Mouse (Mus musculus) heart, embryonic 10.5 days (tissue): ENCODE results near the gene Btbd3. TPM values are rescaled to one million over a fixed set of nuclear protein-coding genes. Genes with fewer than 3 reads are reported as not detected.

ENCODE experiments used
- DNase-seq: peaks from one replicate; pipeline ENCODE4 v3.0.0-alpha.2; 2017; ENCODE audit warnings: low spot score
- H3K27ac ChIP-seq: fragments of 300-500 bp; sonication (generic); 2 replicates; pipeline ENCODE4 v1.5.1; 2016; ENCODE audit warnings: mild to moderate bottlenecking
- H3K27me3 ChIP-seq: fragments of 300-500 bp; sonication (generic); 2 replicates; pipeline ENCODE4 v1.6.1; 2016; ENCODE audit warnings: mild to moderate bottlenecking; ENCODE audit not compliant: poor library complexity, insufficient read depth, severe bottlenecking
- H3K36me3 ChIP-seq: fragments of 300-500 bp; sonication (generic); 2 replicates; pipeline ENCODE4 v1.6.1; 2016; ENCODE audit warnings: mild to moderate bottlenecking, moderate library complexity
- H3K4me1 ChIP-seq: fragments of 300-500 bp; sonication (generic); 2 replicates; pipeline ENCODE4 v1.6.1; 2016; ENCODE audit warnings: mild to moderate bottlenecking
- H3K4me3 ChIP-seq: fragments of 300-500 bp; sonication (generic); 2 replicates; pipeline ENCODE4 v1.5.1; 2016; ENCODE audit warnings: mild to moderate bottlenecking, moderate library complexity
- H3K9me3 ChIP-seq: fragments of 300-500 bp; sonication (generic); 2 replicates; pipeline ENCODE4 v1.6.1; 2016; ENCODE audit warnings: mild to moderate bottlenecking, moderate library complexity
- WGBS: fragments of 180-500 bp; shearing (Covaris S2); methylation state at CpG from one replicate; pipeline ENCODE4 v1.1.7; 2016; 5-methylcytosine and 5-hydroxymethylcytosine counted together
- polyA plus RNA-seq: library from polyadenylated mRNA; unstranded; fragments of >200 nt; fragmentation: Nextera tagmentation; extraction: Ambion mirVana; gene quantifications from 2 replicates; pipeline ENCODE4 v1.2.1, GENCODE M21; 2016

The Btbd3 gene
- polyA plus RNA-seq, 1 experiment from 2014 or later: 7.6 TPM

GRCm38 (mm10) chr2:138531992-138532391 is 275.6 kb downstream of the Btbd3 start:
- H3K4me3 ChIP-seq: no peak overlapping the region
- 77% methylated on average over 4 of the region's 4 CpGs for WGBS
- H3K4me1 ChIP-seq: no peaks in the 10 kb centered on the region
- H3K27me3 ChIP-seq: no peaks in the 10 kb centered on the region
- H3K27ac ChIP-seq: no peak overlapping the region
- no peaks in the 10 kb centered on the region for H3K36me3 ChIP-seq
- DNase-seq: no peak
- H3K9me3 ChIP-seq: no peaks in the 10 kb centered on the region

- no peaks in the 10 kb centered on the region for H3K27me3 ChIP-seq
- H3K36me3 ChIP-seq: no peaks in the 10 kb centered on the region
- no peak overlapping the region for H3K4me3 ChIP-seq
- no peaks in the 10 kb centered on the region for H3K4me1 ChIP-seq
- H3K27ac ChIP-seq: no peak overlapping the region
- no peak for DNase-seq
- 81% methylated on average over 3 of the region's 3 CpGs for WGBS
- H3K9me3 ChIP-seq: no peaks in the 10 kb centered on the region
These were observed 283.3 kb downstream of the Btbd3 start for GRCm38 (mm10) chr2:138539655-138540054.

DNA sequence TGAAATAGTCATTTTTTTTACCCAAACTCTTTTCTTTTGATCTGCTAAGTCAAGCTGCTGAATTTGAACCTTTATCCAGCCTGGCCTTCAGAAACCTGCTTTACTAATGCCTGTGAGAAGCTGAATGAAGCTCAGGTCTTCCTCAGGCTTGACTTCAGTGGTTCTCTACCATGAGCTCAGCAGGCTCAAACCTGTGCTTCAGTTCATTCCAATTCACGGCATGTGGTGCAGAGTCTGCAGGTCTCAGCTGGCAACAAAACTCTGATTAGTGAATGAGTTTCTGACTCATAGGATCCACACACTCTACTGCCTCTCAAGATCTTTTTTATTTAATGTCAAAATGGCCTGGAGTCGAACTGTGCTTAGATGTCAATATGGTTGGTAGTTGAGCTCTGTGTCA is 292.6 kb downstream of the Btbd3 start:
- H3K4me1 ChIP-seq: no peaks in the 10 kb centered on the region
- no peak overlapping the region for H3K27ac ChIP-seq
- no peaks in the 10 kb centered on the region for H3K9me3 ChIP-seq
- no peaks in the 10 kb centered on the region for H3K36me3 ChIP-seq
- no peak overlapping the region for H3K4me3 ChIP-seq
- no peak for DNase-seq
- H3K27me3 ChIP-seq: no peaks in the 10 kb centered on the region
- 73% methylated on average over 2 of the region's 2 CpGs for WGBS

GRCm38 (mm10) chr2:138551516-138551915 is 295.2 kb downstream of the Btbd3 start:
- Histone ChIP-seq H3K4me1 (no peaks in the 10 kb centered on the region), H3K4me3 (no peak overlapping the region), H3K27ac (no peak overlapping the region), H3K27me3 (no peaks in the 10 kb centered on the region), H3K36me3 (no peaks in the 10 kb centered on the region), H3K9me3 (no peaks in the 10 kb centered on the region)
- no peak for DNase-seq
- 83% methylated on average over 5 of the region's 5 CpGs for WGBS

GRCm38 (mm10) chr2:138555106-138555862 is 298.9 kb downstream of the Btbd3 start:
- Histone ChIP-seq H3K36me3 (no peaks in the 10 kb centered on the region), H3K27ac (no peak overlapping the region), H3K9me3 (no peaks in the 10 kb centered on the region), H3K4me1 (no peaks in the 10 kb centered on the region), H3K4me3 (no peak overlapping the region), H3K27me3 (no peaks in the 10 kb centered on the region)
- no peak for DNase-seq
- WGBS: 85% methylated on average over 11 of the region's 11 CpGs

DNA sequence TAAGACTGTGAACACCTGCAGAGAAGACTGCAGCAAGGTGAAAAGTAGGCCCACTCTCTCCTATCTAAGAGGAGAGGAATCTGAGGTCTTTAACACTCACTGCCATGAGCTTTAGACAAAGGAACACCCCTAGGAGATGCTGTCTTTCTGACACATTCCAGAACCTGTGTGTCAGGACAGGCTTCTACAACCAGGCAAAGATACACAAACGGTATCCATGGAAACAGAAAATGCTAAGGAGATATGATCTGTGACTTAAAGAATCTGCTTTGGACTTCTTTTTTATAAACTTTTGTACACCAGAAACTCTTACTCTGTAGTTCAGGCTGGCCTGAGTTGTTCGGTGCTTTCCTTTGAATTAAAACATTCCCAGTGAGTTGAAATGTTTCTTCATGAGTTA is 329.6 kb downstream of the Btbd3 start:
- no peak for DNase-seq
- H3K9me3 ChIP-seq: no peaks in the 10 kb centered on the region
- H3K4me3 ChIP-seq: no peak overlapping the region
- no peaks in the 10 kb centered on the region for H3K4me1 ChIP-seq
- H3K27me3 ChIP-seq: no peaks in the 10 kb centered on the region
- 71% methylated on average over 2 of the region's 2 CpGs for WGBS
- H3K36me3 ChIP-seq: no peaks in the 10 kb centered on the region
- H3K27ac ChIP-seq: no peak overlapping the region

DNA sequence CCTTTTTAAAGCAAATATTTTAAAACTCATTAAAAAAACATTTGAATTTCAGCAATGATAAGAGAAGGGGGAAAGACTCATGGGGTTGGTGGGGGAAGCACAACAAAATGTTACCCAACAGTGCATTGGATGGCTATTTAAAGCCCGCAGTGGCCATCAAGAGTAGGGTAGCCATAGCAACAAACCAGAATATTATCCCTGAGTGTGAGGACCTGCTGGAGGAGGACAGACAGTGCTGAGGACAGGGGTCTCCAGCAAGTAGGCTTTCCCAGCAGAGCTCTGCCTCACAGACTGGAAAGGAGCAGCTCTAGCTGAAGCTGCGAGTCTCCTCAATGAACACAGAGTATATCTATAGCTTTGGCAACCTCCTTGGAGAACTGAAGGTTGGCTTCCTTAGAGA is 331.0 kb downstream of the Btbd3 start:
- no peaks in the 10 kb centered on the region for H3K9me3 ChIP-seq
- H3K36me3 ChIP-seq: no peaks in the 10 kb centered on the region
- no peak overlapping the region for H3K4me3 ChIP-seq
- whole genome bisulfite sequencing: 74% methylated on average over 2 of the region's 2 CpGs
- no peaks in the 10 kb centered on the region for H3K27me3 ChIP-seq
- DNase-seq: peak; percentile 57
- no peak overlapping the region for H3K27ac ChIP-seq
- H3K4me1 ChIP-seq: no peaks in the 10 kb centered on the region

GRCm38 (mm10) chr2:138587795-138588545 is 331.6 kb downstream of the Btbd3 start:
- WGBS: 85% methylated on average over 7 of the region's 7 CpGs
- H3K27me3 ChIP-seq: no peaks in the 10 kb centered on the region

GRCm38 (mm10) chr2:138589105-138589504 is 332.7 kb downstream of the Btbd3 start:
- 86% methylated on average over 3 of the region's 3 CpGs for WGBS
- Histone ChIP-seq H3K4me3 (no peak overlapping the region), H3K27me3 (no peaks in the 10 kb centered on the region)

More at GRCm38 (mm10) chr2:138587795-138588545, 331.6 kb downstream of the Btbd3 start:
- Histone ChIP-seq H3K27ac (no peak overlapping the region), H3K36me3 (no peaks in the 10 kb centered on the region), H3K9me3 (no peaks in the 10 kb centered on the region), H3K4me1 (no peaks in the 10 kb centered on the region), H3K4me3 (no peak overlapping the region)
- DNase-seq: peak; percentile 43

DNA sequence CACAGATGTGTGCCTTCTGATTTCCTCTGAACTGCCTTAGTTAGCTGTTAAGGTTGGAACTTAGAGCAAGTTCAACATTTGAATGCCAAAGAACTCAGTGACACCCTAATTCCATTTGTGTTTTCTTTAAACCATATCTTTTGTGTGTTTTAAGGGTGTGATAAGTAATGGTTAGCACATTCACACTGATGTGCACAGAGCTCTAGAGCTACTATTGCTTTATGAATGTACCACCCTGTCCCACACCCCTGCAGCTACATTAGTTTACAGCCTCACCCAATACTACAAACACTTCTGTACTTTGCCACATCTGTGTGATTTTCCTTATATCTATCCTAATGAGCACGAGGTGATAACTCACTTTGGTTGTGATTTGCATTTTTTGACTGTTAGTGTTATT is 333.9 kb downstream of the Btbd3 start:
- H3K9me3 ChIP-seq: no peaks in the 10 kb centered on the region

More at GRCm38 (mm10) chr2:138589105-138589504, 332.7 kb downstream of the Btbd3 start:
- Histone ChIP-seq H3K36me3 (no peaks in the 10 kb centered on the region), H3K27ac (no peak overlapping the region), H3K9me3 (no peaks in the 10 kb centered on the region), H3K4me1 (no peaks in the 10 kb centered on the region)
- DNase-seq: no peak

GRCm38 (mm10) chr2:138612361-138612760 is 356.0 kb downstream of the Btbd3 start:
- no peaks in the 10 kb centered on the region for H3K27me3 ChIP-seq

More for the DNA sequence above, 333.9 kb downstream of the Btbd3 start:
- Histone ChIP-seq H3K4me1 (no peaks in the 10 kb centered on the region), H3K27me3 (no peaks in the 10 kb centered on the region), H3K27ac (no peak overlapping the region), H3K36me3 (no peaks in the 10 kb centered on the region), H3K4me3 (no peak overlapping the region)
- DNase-seq: no peak
- 73% methylated on average over 1 of the region's 1 CpGs for whole genome bisulfite sequencing

DNA sequence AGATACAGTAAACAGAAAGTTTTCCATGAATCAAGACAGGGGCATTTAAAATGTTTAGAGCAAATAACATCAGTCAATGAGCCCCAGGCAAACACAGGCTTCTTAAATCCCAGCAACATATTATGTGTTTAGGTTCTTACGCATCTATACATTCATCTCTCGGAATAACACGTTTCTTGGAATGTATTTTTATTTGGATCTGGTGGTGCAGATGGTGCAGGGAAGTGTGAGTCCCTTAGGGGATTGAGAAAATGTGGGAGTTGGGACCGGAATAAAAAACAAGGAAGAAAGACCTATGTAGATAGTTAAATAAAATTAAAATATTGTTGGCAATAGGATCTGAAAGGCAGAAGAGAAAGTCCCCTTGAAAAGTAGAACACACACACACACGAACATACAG is 361.1 kb downstream of the Btbd3 start:
- DNase-seq: no peak
- no peaks in the 10 kb centered on the region for H3K4me1 ChIP-seq
- H3K27ac ChIP-seq: no peak overlapping the region
- H3K4me3 ChIP-seq: no peak overlapping the region
- no peaks in the 10 kb centered on the region for H3K27me3 ChIP-seq
- H3K9me3 ChIP-seq: no peaks in the 10 kb centered on the region
- 87% methylated on average over 5 of the region's 5 CpGs for WGBS
- no peaks in the 10 kb centered on the region for H3K36me3 ChIP-seq

More at GRCm38 (mm10) chr2:138612361-138612760, 356.0 kb downstream of the Btbd3 start:
- H3K4me1 ChIP-seq: no peaks in the 10 kb centered on the region
- no peak overlapping the region for H3K4me3 ChIP-seq
- no peaks in the 10 kb centered on the region for H3K9me3 ChIP-seq
- H3K36me3 ChIP-seq: no peaks in the 10 kb centered on the region
- no peak for DNase-seq
- no peak overlapping the region for H3K27ac ChIP-seq
